Mouse (Mus musculus) layer of hippocampus, adult 2 months (tissue): ENCODE measurements around the gene Vmn2r108. TPM values are rescaled to one million over a fixed set of nuclear protein-coding genes. Genes with fewer than 3 reads are reported as not detected.
"Not testable (repeated sequence)": the region's sequence is repeated elsewhere in the genome, so short reads cannot be mapped to it uniquely, and the experiment has no call there.

ENCODE experiments used
- DNase-seq, 2 experiments: peaks; one replicate each; pipeline ENCODE4 v3.0.0; 2022; ENCODE audit warnings: low spot score in 2 of 2
- H3K27ac ChIP-seq: fragments of 200-600 bp; 2 replicates; pipeline ENCODE4 v1.8.1; 2022
- H3K4me3 ChIP-seq: fragments of 200-600 bp; 2 replicates; pipeline ENCODE4 v1.8.1; 2022; ENCODE audit warnings: mild to moderate bottlenecking
- CTCF ChIP-seq: fragments of 200-600 bp; conservative IDR thresholded peaks from 2 replicates; pipeline ENCODE4 v1.8.1; 2022; ENCODE audit warnings: antibody characterized with exemption, mild to moderate bottlenecking, moderate library complexity
- long read RNA-seq, 2 experiments: library from polyadenylated mRNA; stranded (forward); transcript quantifications; one replicate each; pipeline ENCODE4 v2.0.0; 2021; ENCODE audit warnings: borderline mapping rate in 2 of 2
- total RNA-seq, 2 experiments: library from RNA; stranded (reverse); gene quantifications; 2 replicates each; pipeline ENCODE4 v1.2.3; 2021

The Vmn2r108 gene
- total RNA-seq = under 1 TPM in 1 of 2 experiments, not detected in 1; 0.05 TPM
- long read RNA-seq, experiment 1 = 0 reads
- long read RNA-seq, experiment 2 = 0 reads

DNA sequence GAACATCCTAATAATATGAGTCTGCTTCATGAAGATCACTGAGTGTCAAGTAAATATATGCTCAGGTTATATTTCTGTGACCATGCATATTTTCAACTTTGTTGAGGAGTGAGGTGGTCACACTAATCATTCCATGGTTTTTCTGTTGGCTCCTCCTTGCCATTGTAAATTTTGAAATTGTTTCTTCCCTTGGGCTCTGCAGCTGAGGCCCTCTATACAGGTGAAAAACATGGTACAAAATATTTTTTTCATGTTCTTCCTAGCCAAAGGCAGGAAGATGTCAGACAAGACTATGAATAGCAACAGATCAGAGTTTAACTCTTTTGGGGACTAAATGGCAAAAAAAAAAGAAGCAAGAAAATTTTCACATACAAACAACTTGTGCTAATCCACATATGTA lies at the start of gene Vmn2r108:
Gene Vmn2r108, minus strand, starts transcription at position 101 of the 400 bp plus-strand sequence.
- TF ChIP-seq CTCF = no peak
- Histone ChIP-seq H3K4me3 (no peak within 1 kb of the TSS), H3K27ac (no peak within 1 kb of the TSS)
- DNase-seq = no peak

DNA sequence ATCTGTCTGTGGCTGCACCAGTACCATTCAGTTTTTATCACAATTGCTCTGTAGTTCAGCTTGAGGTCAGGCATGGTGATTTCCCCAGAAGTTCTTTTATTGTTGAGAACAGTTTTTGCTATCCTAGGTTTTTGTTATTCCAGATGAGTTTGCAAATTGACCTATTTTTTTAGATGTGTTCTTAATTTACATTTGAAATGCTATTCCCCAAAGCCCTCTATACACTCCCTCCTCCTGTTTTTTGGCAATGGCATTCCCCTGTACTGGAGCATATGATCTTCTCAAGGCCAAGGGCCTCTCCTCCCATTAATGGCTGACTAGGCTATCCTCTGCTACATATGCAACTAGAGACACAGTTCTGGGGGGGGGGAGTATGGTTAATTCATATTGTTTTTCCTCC lies 27.1 kb upstream of the Vmn2r108 start:
- not testable (repeated sequence) for H3K4me3 ChIP-seq, H3K27ac ChIP-seq, DNase-seq

DNA sequence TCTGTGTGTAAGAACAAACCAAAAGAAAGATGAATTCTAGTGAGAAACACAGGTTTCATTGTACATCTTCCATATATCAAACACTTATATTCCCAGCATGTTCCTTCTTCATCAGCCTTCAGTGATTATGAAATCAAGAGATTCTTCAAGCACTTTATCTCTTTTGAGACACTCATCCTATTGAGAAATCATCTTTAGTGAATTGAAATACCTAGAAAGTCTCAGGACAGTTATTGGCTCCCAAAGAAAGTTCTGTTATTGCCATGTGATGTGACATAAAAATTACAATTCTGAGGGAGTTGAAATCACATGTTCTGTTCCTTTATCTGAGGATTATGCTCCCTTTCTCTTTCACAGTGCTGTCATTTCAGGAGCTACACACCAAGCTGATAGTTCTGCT lies 16.7 kb upstream of the Vmn2r108 start, which contains the start of gene Vmn1r225:
Gene Vmn1r225, plus strand, starts transcription at position 301 of the 400 bp plus-strand sequence.
- H3K4me3 ChIP-seq = no peak within 1 kb of the TSS
- no peak for DNase-seq
- TF ChIP-seq CTCF = no peak
- H3K27ac ChIP-seq = no peak within 1 kb of the TSS

DNA sequence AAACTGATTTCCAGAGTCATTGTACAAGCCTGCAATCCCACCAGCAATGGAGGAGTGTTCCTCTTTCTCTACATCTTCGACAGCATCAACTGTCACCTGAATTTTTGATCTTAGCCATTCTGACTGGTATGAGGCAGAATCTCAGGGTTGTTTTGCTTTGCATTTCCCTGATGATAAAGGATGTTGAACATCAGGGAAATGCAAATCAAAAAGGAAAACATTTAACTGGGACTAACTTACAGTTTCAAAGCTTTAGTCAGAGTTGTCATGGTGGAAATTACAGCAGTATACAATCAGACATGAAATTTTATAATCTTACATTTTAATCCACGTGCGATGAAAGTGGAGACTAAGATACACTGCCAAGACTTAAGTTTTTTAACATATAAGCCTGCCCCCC lies 7.8 kb downstream of the Vmn2r108 start:
- no peak for DNase-seq
- TF ChIP-seq CTCF = no peak
- no peak overlapping the region for H3K4me3 ChIP-seq
- no peak overlapping the region for H3K27ac ChIP-seq

DNA sequence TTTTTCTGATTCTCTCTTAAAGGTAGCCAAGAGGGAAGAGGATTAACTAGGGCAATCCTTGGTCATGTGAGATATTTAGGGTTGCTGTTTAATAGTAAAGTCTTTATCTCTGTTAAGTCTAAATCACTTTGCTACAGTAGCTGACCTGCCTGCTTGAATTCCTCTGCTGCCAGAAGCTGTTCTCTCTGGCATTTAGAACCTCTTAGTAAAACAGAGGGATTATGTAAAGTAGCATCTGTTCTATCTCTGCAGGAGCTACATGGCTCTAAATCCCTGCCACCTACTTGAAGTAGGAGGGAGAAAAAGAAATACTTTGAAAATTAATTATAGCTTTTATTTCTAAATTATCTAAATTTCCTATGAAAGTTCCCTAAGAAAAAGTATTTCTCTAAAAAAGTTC lies 41.9 kb downstream of the Vmn2r108 start:
- DNase-seq = no peak
- no peak overlapping the region for H3K27ac ChIP-seq
- TF ChIP-seq CTCF = no peak
- no peak overlapping the region for H3K4me3 ChIP-seq

DNA sequence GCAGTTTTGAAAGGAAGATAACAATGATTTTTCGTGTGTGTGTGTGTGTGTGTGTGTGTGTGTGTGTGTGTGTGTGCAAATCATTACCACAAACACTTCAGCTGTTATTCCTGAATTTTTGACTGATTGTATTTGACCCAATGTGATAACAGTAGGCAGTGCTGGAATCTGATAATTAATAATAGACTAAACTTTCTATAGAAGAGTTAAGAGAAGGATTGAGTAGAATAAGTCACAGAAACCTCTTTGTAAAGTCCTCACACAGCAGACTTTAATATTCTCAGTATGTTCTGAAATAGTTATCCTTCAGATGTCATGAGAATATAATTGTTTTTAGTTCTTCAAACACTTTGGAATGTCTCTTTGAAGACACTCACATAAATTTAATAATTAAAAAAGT lies 67.3 kb downstream of the Vmn2r108 start, which contains the start of gene Vmn1r224:
Gene Vmn1r224, plus strand, starts transcription at position 301 of the 400 bp plus-strand sequence.
- H3K27ac ChIP-seq = no peak within 1 kb of the TSS
- H3K4me3 ChIP-seq = no peak within 1 kb of the TSS
- no peak for TF ChIP-seq CTCF
- DNase-seq = no peak

Other genes with a start within 250 kb of the Vmn2r108 start
- gene Vmn2r105, start 246.3 kb downstream of the Vmn2r108 start, total RNA-seq = not detected
- gene Vmn2r106, start 195.8 kb downstream of the Vmn2r108 start, total RNA-seq = not detected
- gene Vmn2r107, start 136.1 kb downstream of the Vmn2r108 start, total RNA-seq = not detected
- gene Vmn1r224, start 67.2 kb downstream of the Vmn2r108 start, total RNA-seq = not detected
- not detected for gene Vmn1r225, start 16.8 kb upstream of the Vmn2r108 start, total RNA-seq
- not detected for gene Vmn2r109, start 83.4 kb upstream of the Vmn2r108 start, total RNA-seq
- gene Vmn2r110, start 115.1 kb upstream of the Vmn2r108 start, total RNA-seq = not detected
- gene Fpr-rs3, start 143.5 kb upstream of the Vmn2r108 start, total RNA-seq = not detected
- not detected for gene Vmn1r226, start 201.5 kb upstream of the Vmn2r108 start, total RNA-seq
- gene Vmn1r227, start 248.5 kb upstream of the Vmn2r108 start, total RNA-seq = not detected